Mouse (Mus musculus): ENCODE results near the gene Zbed4.
"Not testable (repeated sequence)": the region's sequence is repeated elsewhere in the genome, so short reads cannot be mapped to it uniquely, and the experiment has no call there.

The Zbed4 gene

GRCm38 (mm10) chr15:88751564-88752402 is at the start of gene Zbed4:
TSS of gene Zbed4 (plus strand) at chr15:88751660.
- ATAC-seq (ENCODE audit: insufficient number of reproducible peaks, low FRiP score, low TSS enrichment) = peak; percentile 50; the same call in 1 of the 2 replicates

- ATAC-seq (ENCODE audit: insufficient number of reproducible peaks, low FRiP score, low TSS enrichment) = no peak
Measured at GRCm38 (mm10) chr15:88702501-88702900, 49.0 kb upstream of the Zbed4 start.

- ATAC-seq (ENCODE audit: insufficient number of reproducible peaks, low FRiP score, low TSS enrichment) = no peak
Measured at GRCm38 (mm10) chr15:88704284-88704683, 47.2 kb upstream of the Zbed4 start.

DNA sequence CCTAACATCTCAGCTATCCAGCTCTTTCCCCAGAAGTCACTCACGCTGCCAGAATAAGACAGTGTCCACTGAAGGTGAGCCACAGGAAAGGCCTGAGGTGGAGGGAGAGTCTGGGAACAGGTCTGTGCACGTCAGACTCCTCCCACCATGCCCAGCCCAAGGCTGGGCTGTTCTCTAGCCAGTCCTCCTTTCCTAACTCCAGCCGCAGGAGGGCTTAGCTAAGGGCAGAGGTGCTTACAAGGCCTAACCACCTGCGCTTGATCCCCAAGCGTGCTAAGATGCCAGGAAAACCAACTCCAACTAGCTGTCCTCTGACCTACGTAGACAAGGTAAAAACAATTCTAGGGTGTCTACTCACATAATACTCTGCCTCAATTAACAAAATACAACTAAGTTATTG is 45.1 kb upstream of the Zbed4 start:
- ATAC-seq (ENCODE audit: insufficient number of reproducible peaks, low FRiP score, low TSS enrichment) = no peak

- not testable (repeated sequence) for ATAC-seq (ENCODE audit: insufficient number of reproducible peaks, low FRiP score, low TSS enrichment)
Measured at GRCm38 (mm10) chr15:88706987-88707386, 44.5 kb upstream of the Zbed4 start.

GRCm38 (mm10) chr15:88708204-88708603 is 43.3 kb upstream of the Zbed4 start:
- no peak for ATAC-seq (ENCODE audit: insufficient number of reproducible peaks, low FRiP score, low TSS enrichment)

DNA sequence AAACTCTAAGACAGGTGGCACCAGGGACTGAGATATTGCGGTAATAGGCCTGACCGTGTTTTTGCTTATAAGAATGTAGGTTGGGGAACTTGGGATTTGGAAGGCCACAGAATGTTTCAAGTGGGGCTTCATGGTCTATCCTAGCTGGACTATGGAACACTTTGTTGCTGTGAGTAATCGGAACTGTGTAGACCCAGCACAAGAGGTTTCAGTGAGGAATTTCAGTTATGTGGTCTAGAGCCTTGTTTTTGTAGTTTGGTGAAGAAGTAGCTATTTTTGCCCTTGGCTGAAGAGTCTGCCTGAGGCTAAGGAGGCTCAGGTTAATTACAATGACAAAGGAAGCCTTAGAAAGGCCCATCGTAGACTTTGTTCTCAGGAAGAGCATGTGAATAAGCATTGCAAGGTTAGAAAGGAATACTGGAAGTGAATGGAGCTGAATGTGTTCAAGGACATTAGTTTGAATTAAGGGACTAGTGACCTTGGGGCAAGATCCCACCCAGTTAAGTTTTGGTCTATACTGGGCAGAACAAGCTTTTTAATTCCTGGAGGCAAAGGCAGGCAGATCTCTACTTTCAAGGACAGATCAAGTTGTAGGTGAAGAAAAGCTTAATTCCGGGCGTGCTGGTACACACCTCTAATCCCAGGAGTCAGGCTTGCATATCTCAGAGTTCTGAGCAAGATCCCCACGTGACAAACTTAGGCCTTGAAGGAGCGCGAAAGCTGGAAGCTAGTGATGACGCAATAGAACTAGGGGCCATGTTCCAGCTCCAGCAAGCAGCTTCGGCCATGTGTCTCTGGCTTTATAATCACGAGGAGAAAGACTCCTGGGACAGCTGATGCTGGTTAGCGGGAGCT is 42.6 kb upstream of the Zbed4 start:
- ATAC-seq (ENCODE audit: insufficient number of reproducible peaks, low FRiP score, low TSS enrichment) = no peak

DNA sequence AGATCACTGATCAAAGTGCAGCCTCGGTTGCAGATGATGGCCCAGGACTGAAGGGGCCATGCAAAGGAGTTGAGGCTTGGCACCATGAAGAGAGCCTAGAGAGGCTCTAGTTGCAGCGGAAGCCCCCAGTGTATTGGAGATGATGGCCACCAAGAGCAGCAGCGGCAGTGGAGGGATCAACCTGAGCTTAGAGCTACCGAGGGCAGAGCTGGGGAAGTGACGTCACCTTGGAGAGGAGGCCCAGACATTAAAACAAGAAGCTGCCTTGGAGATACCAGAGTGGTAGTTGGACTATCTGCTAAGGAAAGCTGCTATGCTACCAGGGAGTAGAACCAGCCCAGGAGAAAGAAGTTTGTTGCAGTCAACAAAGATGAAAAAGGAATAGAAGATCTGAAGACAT is 41.6 kb upstream of the Zbed4 start:
- no peak for ATAC-seq (ENCODE audit: insufficient number of reproducible peaks, low FRiP score, low TSS enrichment)

DNA sequence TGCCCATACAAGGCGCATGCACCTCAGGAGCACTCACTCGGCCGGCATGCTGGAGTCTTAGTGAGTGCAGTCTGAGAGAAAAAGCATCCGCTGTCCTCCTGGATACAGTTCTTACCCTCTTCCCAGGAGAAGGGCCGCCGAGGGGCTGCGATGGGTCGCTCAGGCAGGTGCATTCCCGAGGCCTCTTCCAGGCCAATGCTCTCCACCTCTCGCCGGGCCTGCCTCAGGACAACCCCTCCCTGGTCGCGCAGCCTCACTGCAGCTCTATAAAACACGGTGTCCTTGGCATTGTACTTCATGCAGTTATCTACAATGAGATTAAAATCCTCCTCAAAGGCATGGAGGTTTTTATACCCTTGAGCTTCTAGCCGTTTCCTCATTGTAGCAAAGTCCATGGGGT is 39.0 kb upstream of the Zbed4 start:
- no peak for ATAC-seq (ENCODE audit: insufficient number of reproducible peaks, low FRiP score, low TSS enrichment)

- no peak for ATAC-seq (ENCODE audit: insufficient number of reproducible peaks, low FRiP score, low TSS enrichment)
Measured at GRCm38 (mm10) chr15:88714021-88714589, 37.4 kb upstream of the Zbed4 start.

- ATAC-seq (ENCODE audit: insufficient number of reproducible peaks, low FRiP score, low TSS enrichment) = no peak
Measured at GRCm38 (mm10) chr15:88716350-88716749, 35.1 kb upstream of the Zbed4 start.

- ATAC-seq (ENCODE audit: insufficient number of reproducible peaks, low FRiP score, low TSS enrichment) = no peak
Measured at GRCm38 (mm10) chr15:88717239-88717638, 34.2 kb upstream of the Zbed4 start.

DNA sequence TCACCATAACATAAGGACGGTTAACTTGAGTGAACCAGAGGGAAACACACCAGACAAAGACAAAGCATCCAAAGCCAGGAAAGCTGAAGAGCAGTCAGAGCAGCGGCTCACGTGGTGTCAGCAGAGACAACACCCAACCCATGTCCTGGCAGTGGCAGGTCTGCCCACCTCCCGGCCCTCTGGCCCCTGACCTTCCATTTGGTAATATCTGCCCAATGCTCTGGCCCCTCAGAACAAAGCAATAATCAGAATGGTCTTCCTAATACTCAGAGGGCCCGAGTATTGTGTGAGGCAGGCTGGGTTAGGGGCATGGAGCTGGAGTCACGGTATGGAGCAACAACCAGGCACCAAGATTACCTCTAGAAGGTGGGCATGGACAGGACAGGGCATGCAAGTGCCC is 28.3 kb upstream of the Zbed4 start:
- ATAC-seq (ENCODE audit: insufficient number of reproducible peaks, low FRiP score, low TSS enrichment) = no peak

GRCm38 (mm10) chr15:88724311-88724710 is 27.1 kb upstream of the Zbed4 start:
- ATAC-seq (ENCODE audit: insufficient number of reproducible peaks, low FRiP score, low TSS enrichment) = peak; percentile 87

GRCm38 (mm10) chr15:88725036-88725435 is 26.4 kb upstream of the Zbed4 start:
- 0 out of 2 replicates have a peak, but pooled peaks have one; percentile 31 for ATAC-seq (ENCODE audit: insufficient number of reproducible peaks, low FRiP score, low TSS enrichment)

DNA sequence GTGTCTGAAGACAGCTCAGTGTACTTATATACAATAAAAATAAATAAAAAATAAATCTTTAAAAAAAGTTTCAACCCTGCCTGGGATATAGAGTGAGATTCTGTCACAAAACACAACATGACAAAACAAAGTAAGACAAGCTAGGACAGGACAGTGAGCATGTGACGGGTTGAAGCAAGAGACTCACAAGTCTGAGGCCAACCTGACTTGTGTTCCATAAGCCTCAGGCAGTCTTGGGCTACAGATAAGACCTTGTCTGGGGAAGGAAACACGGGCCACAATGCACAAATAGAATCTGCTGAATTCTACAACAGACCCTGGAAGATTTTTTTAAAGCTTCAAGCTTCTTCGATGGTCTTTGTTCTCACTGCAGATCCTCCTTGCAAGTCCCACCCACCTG is 24.3 kb upstream of the Zbed4 start:
- no peak for ATAC-seq (ENCODE audit: insufficient number of reproducible peaks, low FRiP score, low TSS enrichment)

DNA sequence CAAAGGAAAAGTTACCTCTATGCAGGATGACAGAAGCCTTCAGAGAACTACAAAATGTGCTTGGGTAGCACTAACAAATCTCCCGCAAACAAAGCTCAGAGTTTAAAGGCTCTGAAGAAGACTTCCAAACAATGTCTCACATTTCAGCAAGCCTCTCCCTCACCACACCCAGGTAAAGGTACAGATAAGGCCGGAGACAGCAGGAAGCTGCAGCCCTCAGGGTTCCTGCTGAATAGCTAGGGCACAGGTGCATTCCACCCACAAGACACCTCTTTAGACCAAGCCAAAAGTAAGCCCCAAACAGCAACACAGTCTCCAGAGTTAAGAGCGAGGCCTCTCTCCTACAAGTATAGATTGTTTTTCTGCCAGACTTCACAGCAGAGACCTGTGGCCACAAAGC is 20.7 kb upstream of the Zbed4 start:
- ATAC-seq (ENCODE audit: insufficient number of reproducible peaks, low FRiP score, low TSS enrichment) = no peak

DNA sequence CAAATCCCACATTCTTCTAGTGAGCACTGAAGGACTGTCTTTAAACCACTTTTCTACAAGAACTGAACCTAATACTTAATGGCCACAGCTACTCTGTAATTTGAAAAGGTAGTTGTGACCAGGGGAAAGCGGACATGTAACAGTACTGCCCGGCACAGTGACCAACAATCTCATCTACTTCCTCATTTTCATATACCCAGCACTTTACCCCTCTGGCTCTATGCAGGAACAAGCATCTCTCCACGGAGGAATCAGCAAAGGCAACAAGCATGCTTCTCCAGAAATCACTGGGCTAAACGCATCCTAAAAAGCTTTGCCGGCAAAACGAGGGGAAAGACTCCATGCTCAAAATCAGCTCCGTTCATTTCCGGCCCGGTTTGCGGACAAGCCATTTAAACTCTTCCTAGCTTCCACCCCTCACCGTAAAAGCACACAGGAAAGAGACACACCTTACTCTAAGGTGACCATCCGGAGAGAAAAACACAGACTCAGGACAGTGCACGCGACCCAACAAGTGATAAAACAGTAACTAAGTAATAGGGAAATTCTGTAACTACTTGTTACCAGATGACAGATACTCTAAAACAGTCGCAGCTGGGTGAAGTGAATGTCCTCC is 18.9 kb upstream of the Zbed4 start:
- no peak for ATAC-seq (ENCODE audit: insufficient number of reproducible peaks, low FRiP score, low TSS enrichment)

- peak; percentile 26; the same call in 1 of the 2 replicates for ATAC-seq (ENCODE audit: insufficient number of reproducible peaks, low FRiP score, low TSS enrichment)
Measured at GRCm38 (mm10) chr15:88733041-88733751, 18.3 kb upstream of the Zbed4 start.
